ENCODE assay signal across 23 mouse cellular contexts in the genomic region with DNA sequence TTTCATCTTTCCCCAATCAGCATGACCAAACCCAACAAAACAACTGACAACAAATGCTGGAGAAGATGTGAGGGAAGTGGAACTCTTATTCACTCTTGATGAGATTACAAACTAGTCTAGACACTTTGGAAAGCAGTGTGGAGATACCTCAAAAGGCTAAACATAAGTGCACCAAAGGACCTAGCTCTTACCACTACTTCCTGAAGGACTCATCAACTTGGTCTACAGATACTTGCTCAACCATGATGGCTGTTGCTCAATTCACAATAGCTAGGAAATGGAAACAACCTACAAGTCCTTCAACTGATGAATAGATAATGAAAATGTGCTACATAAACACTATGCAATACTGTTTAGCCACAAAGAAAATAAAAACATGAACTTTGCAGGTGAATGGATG.
"Had no signal": no experiment of that assay in that cellular context is flagged by ENCODE, and none has a peak within 500 bp of the region (broad histone marks: within the 10 kb centered on the region; RNA-seq: fewer than 3 reads in every experiment).

No protein-coding gene starts in this region.

- H3K27me3 ChIP-seq: heart, embryonic 13.5 days; heart, embryonic 15.5 days; hindbrain, embryonic 13.5 days; hindbrain, embryonic 15.5 days; limb, embryonic 12.5 days; liver, embryonic 13.5 days had no signal

- H3K9me3 ChIP-seq: heart, embryonic 13.5 days; heart, embryonic 15.5 days; hindbrain, embryonic 13.5 days; hindbrain, embryonic 15.5 days; limb, embryonic 12.5 days; liver, embryonic 13.5 days had no signal

- H3K4me3 ChIP-seq: gastrocnemius, adult 2 months; heart, adult 2 months; heart, embryonic 13.5 days; heart, embryonic 15.5 days; hindbrain, embryonic 13.5 days; hindbrain, embryonic 15.5 days; limb, embryonic 12.5 days; liver, embryonic 13.5 days had no signal

- ATAC-seq: hindbrain, postnatal 0 days; intestine, embryonic 16.5 days had no signal

- H3K36me3 ChIP-seq: heart, embryonic 13.5 days; heart, embryonic 15.5 days; hindbrain, embryonic 13.5 days; hindbrain, embryonic 15.5 days; limb, embryonic 12.5 days; liver, embryonic 13.5 days had no signal

- H3K4me1 ChIP-seq: heart, embryonic 13.5 days; heart, embryonic 15.5 days; hindbrain, embryonic 13.5 days; hindbrain, embryonic 15.5 days; limb, embryonic 12.5 days; liver, embryonic 13.5 days had no signal

- H3K27ac ChIP-seq: gastrocnemius, adult 2 months; heart, adult 2 months; heart, embryonic 13.5 days; heart, embryonic 15.5 days; hindbrain, embryonic 13.5 days; hindbrain, embryonic 15.5 days; hindbrain, postnatal 0 days; limb, embryonic 12.5 days; liver, embryonic 13.5 days had no signal

- DNase-seq: gastrocnemius, adult 2 months; gastrocnemius, postnatal 10 days; gastrocnemius, postnatal 25 days; heart, adult 11 months; heart, adult 2 months; heart, postnatal 14 days; heart, postnatal 36 days; kidney, adult 11 months; kidney, adult 2 months; kidney, postnatal 10 days; kidney, postnatal 25 days; layer of hippocampus, adult 9-11 months; layer of hippocampus, postnatal 36 days; left cerebral cortex, postnatal 4 days; liver; liver, embryonic 13.5 days had no signal
